Mouse (Mus musculus) E14TG2a.4 (cell line): ENCODE measurements around the gene Hsd17b13.

Experiments used
- CTCF ChIP-seq: conservative IDR thresholded peaks from 2 replicates; pipeline ENCODE4 v1.5.1; 2014; ENCODE audit warnings: low read length
- NANOG ChIP-seq: IDR thresholded peaks from 2 replicates; pipeline ENCODE4 v1.6.1; 2014; ENCODE audit warnings: borderline replicate concordance, low read length, mixed read lengths
- POU5F1 ChIP-seq: IDR thresholded peaks from 2 replicates; pipeline ENCODE4 v1.6.1; 2014; ENCODE audit warnings: low read length, borderline replicate concordance

DNA sequence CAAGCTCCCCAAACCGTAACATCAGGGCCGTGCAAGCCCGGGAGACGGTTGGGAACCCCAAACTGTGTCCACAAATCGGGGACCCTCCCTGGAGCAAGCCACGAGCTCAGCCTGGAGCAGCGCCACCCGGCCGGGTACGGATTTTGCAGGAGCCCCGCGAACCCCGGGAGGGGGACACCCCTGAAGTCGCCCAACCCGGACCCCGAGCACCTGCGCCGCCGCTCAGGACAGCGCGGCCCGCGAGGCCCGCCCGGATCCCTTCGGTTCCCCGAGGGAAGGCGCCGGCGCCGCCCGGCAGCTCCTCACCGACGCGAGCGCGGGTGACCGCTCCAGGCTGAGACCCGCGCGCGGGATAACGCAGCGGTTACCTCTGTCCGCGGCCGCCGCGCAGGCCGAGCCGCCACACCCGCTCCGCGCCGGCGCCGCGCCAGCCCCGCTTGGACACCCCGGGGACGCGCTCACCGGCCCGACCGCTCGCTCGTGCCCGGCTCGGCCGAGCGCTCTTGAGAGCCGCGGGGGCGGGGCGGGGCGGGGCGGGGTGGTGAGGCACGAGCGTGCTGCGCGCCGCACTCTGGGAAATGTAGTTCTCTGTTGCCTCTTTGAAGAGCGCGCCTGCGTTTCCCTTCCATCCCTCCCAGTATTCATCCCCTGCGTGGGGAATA, 66.3 kb downstream of the Hsd17b13 start, which contains the start of gene Klhl8:
- TF ChIP-seq CTCF: no peak
- no peak for TF ChIP-seq POU5F1
- no peak for TF ChIP-seq NANOG
